Mouse (Mus musculus) frontal cortex, postnatal 14 days (tissue): ENCODE data around the gene Vamp8.

ENCODE experiments used
- DNase-seq, 2 experiments: peaks; one replicate each; pipeline ENCODE4 v3.0.0; 2022; ENCODE audit warnings: low spot score in 2 of 2

Vamp8 gene

GRCm38 (mm10) chr6:72373184-72373583 is 17.3 kb downstream of the Vamp8 start:
- DNase-seq: no peak

- DNase-seq: no peak
Measured at GRCm38 (mm10) chr6:72371571-72371970, 18.9 kb downstream of the Vamp8 start.

GRCm38 (mm10) chr6:72371147-72371546 is 19.4 kb downstream of the Vamp8 start:
- DNase-seq: no peak

- no peak for DNase-seq
Measured at GRCm38 (mm10) chr6:72370091-72370490, 20.4 kb downstream of the Vamp8 start.

GRCm38 (mm10) chr6:72369557-72369956 is 20.9 kb downstream of the Vamp8 start:
- DNase-seq: no peak

GRCm38 (mm10) chr6:72367460-72367974 is 23.0 kb downstream of the Vamp8 start:
- no peak for DNase-seq

- no peak for DNase-seq
Measured at GRCm38 (mm10) chr6:72366844-72367443, 23.6 kb downstream of the Vamp8 start, which contains the start of gene Rnf181. Gene Rnf181, minus strand, starts transcription at chr6:72366956.

- no peak for DNase-seq
Measured at GRCm38 (mm10) chr6:72366304-72366703, 24.2 kb downstream of the Vamp8 start.

GRCm38 (mm10) chr6:72364985-72365384 is 25.5 kb downstream of the Vamp8 start:
- no peak for DNase-seq

- no peak for DNase-seq
Measured at GRCm38 (mm10) chr6:72364009-72364408, 26.5 kb downstream of the Vamp8 start.

- DNase-seq: peak; percentile 95 to 97
Measured at GRCm38 (mm10) chr6:72362132-72363028, 28.1 kb downstream of the Vamp8 start.

- no peak for DNase-seq
Measured at GRCm38 (mm10) chr6:72361121-72361551, 29.4 kb downstream of the Vamp8 start.

GRCm38 (mm10) chr6:72360599-72360935 is 29.9 kb downstream of the Vamp8 start:
- no peak for DNase-seq

- no peak for DNase-seq
Measured at GRCm38 (mm10) chr6:72359891-72360598, 30.5 kb downstream of the Vamp8 start.

GRCm38 (mm10) chr6:72359343-72359742 is 31.2 kb downstream of the Vamp8 start:
- DNase-seq: no peak

- DNase-seq: no peak
Measured at GRCm38 (mm10) chr6:72358086-72358764, 32.3 kb downstream of the Vamp8 start.

GRCm38 (mm10) chr6:72357164-72358079 is 33.1 kb downstream of the Vamp8 start:
- no peak for DNase-seq

GRCm38 (mm10) chr6:72356001-72356532 is 34.4 kb downstream of the Vamp8 start:
- no peak for DNase-seq

- peak; percentile 55 to 65 for DNase-seq
Measured at GRCm38 (mm10) chr6:72355066-72355911, 35.2 kb downstream of the Vamp8 start, which contains the start of gene Tmem150a. Gene Tmem150a, plus strand, starts transcription at chr6:72355447.
